Mouse (Mus musculus): ENCODE results near the gene Epb42. TPM values are rescaled to one million over a fixed set of nuclear protein-coding genes. Genes with fewer than 3 reads are reported as not detected.
"Not testable (repeated sequence)": the region's sequence is repeated elsewhere in the genome, so short reads cannot be mapped to it uniquely, and the experiment has no call there.

The Epb42 gene
- polyA plus RNA-seq, 1 experiment from 2014 or later = 0.80 TPM

DNA sequence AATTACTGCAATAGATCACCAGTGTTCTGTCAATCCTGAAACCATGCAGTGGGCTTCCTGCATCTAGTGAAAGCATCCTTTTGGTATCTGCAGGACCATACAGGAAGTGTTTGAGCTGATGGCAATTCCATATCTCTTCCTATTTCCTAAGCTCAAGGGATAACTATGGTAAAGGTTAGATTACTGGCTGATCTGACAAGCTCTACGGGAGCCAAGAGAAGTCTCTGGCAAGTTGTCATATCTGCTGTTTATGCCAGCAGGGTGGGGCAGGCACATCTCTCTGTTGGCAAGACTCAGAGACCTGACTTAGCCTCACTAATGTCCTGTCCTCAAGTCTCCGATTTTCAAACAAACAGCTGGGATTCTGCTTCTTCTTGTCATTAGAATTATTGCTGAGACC, 17.2 kb upstream of the Epb42 start:
- no peak overlapping the region for H3K4me2 ChIP-seq (replicated peaks; ENCODE audit: low read depth, low read length)
- no peaks in the 10 kb centered on the region for H3K4me1 ChIP-seq (ENCODE audit: insufficient read depth, low read length)
- no peaks in the 10 kb centered on the region for H3K27me3 ChIP-seq (ENCODE audit: insufficient read depth, low read length)
- H3K27ac ChIP-seq (ENCODE audit: low read length) = no peak overlapping the region
- H3K9me3 ChIP-seq (ENCODE audit: low read length) = no peaks in the 10 kb centered on the region
- H3K4me3 ChIP-seq (ENCODE audit: low read length) = no peak overlapping the region
- no peaks in the 10 kb centered on the region for H3K36me3 ChIP-seq (ENCODE audit: insufficient read depth, low read length)
- WGBS = 63% methylated on average over 2 of the region's 2 CpGs
- no peak overlapping the region for H3K9ac ChIP-seq (replicated peaks; ENCODE audit: low read length)
- ATAC-seq (ENCODE audit: low FRiP score, low TSS enrichment) = no peak

DNA sequence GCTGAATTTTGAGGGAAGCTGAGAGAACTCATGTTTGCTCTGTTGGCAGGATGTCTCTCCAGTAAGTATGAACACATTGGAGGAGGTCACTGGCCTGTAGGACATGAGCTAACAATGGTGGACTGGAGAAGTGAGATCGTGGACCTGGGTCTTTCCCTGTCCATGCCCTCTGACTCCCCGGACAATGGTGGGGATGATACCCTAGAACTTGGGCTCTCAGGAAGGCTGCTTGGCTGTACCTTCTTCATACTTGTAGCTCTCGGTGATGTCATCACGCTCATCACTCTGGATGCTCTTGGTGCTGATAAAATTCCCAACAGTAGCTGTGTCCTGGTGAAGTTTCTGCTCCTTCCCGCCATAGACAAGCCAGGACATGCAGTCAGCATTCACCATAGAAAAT, 15.3 kb upstream of the Epb42 start:
- Histone ChIP-seq H3K27me3 (ENCODE audit: insufficient read depth, low read length) (no peaks in the 10 kb centered on the region), H3K4me3 (ENCODE audit: low read length) (no peak overlapping the region), H3K9ac (replicated peaks; ENCODE audit: low read length) (no peak overlapping the region), H3K9me3 (ENCODE audit: low read length) (no peaks in the 10 kb centered on the region), H3K27ac (ENCODE audit: low read length) (no peak overlapping the region), H3K36me3 (ENCODE audit: insufficient read depth, low read length) (no peaks in the 10 kb centered on the region), H3K4me1 (ENCODE audit: insufficient read depth, low read length) (no peaks in the 10 kb centered on the region), H3K4me2 (replicated peaks; ENCODE audit: low read depth, low read length) (no peak overlapping the region)
- WGBS = 91% methylated on average over 5 of the region's 5 CpGs
- no peak for ATAC-seq (ENCODE audit: low FRiP score, low TSS enrichment)

DNA sequence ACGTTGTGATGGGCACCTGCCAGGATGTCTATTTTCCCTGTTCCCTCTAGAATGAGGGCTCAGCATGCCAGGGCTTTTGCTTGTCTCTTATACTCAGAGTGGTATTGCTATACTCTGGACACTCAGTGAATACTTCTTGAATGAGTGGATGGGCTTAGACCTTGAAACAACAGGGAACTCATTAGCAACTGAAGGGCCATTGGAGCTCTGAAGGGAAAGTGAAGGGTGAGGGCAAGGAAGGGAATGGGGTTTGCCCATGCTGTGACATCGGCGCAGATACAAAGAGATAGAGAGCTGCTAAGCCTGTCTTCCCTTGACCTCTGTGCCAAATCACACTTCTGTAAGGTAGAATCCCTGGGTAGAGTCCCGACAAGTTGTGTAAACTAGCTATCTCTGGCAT, 8.8 kb upstream of the Epb42 start:
- Histone ChIP-seq H3K36me3 (ENCODE audit: insufficient read depth, low read length) (no peaks in the 10 kb centered on the region), H3K4me3 (ENCODE audit: low read length) (no peak overlapping the region), H3K4me2 (replicated peaks; ENCODE audit: low read depth, low read length) (no peak overlapping the region), H3K9ac (replicated peaks; ENCODE audit: low read length) (no peak overlapping the region), H3K27ac (ENCODE audit: low read length) (no peak overlapping the region), H3K27me3 (ENCODE audit: insufficient read depth, low read length) (no peaks in the 10 kb centered on the region), H3K4me1 (ENCODE audit: insufficient read depth, low read length) (no peaks in the 10 kb centered on the region), H3K9me3 (ENCODE audit: low read length) (no peaks in the 10 kb centered on the region)
- WGBS = 82% methylated on average over 4 of the region's 4 CpGs
- ATAC-seq (ENCODE audit: low FRiP score, low TSS enrichment) = no peak

GRCm38 (mm10) chr2:121041098-121041497, 4.2 kb upstream of the Epb42 start:
- WGBS = 37% methylated on average over 5 of the region's 5 CpGs

DNA sequence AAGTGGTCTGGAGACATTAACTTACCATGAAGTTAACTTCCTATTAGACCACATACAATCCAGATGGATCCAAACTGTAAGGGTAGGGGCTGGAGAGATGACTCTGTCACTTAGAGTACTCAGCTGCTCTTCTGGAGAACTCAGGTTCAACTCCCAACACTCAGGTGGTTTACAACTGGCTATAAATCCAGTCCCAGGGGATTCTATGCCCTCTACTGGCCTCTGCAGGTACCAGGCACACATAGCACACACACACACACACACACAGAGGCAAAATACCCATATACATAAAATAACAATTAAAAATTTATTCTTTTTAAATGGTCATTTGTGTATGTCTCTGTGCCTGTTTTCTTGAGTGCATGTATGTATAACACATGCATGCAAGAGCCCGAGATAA, 2.5 kb upstream of the Epb42 start:
- no peaks in the 10 kb centered on the region for H3K27me3 ChIP-seq (ENCODE audit: insufficient read depth, low read length)
- no peaks in the 10 kb centered on the region for H3K36me3 ChIP-seq (ENCODE audit: insufficient read depth, low read length)
- no peak overlapping the region for H3K9ac ChIP-seq (replicated peaks; ENCODE audit: low read length)
- no peaks in the 10 kb centered on the region; the same call in 1 of the 2 replicates for H3K9me3 ChIP-seq (ENCODE audit: low read length)
- H3K4me2 ChIP-seq (replicated peaks; ENCODE audit: low read depth, low read length) = no peak overlapping the region
- 91% methylated on average over 1 of the region's 1 CpGs for WGBS
- no peaks in the 10 kb centered on the region for H3K4me1 ChIP-seq (ENCODE audit: insufficient read depth, low read length)
- no peak for ATAC-seq (ENCODE audit: low FRiP score, low TSS enrichment)
- H3K27ac ChIP-seq (ENCODE audit: low read length) = no peak overlapping the region
- no peak overlapping the region for H3K4me3 ChIP-seq (ENCODE audit: low read length)

More at GRCm38 (mm10) chr2:121041098-121041497, 4.2 kb upstream of the Epb42 start:
- Histone ChIP-seq H3K36me3 (ENCODE audit: insufficient read depth, low read length) (no peaks in the 10 kb centered on the region), H3K9me3 (ENCODE audit: low read length) (no peaks in the 10 kb centered on the region; the same call in 1 of the 2 replicates), H3K4me1 (ENCODE audit: insufficient read depth, low read length) (no peaks in the 10 kb centered on the region), H3K27ac (ENCODE audit: low read length) (no peak overlapping the region), H3K9ac (replicated peaks; ENCODE audit: low read length) (no peak overlapping the region), H3K27me3 (ENCODE audit: insufficient read depth, low read length) (no peaks in the 10 kb centered on the region), H3K4me2 (replicated peaks; ENCODE audit: low read depth, low read length) (no peak overlapping the region), H3K4me3 (ENCODE audit: low read length) (no peak overlapping the region)
- ATAC-seq (ENCODE audit: low FRiP score, low TSS enrichment) = no peak

- H3K36me3 ChIP-seq (ENCODE audit: insufficient read depth, low read length); H3K27ac ChIP-seq (ENCODE audit: low read length); H3K27me3 ChIP-seq (ENCODE audit: insufficient read depth, low read length); H3K9ac ChIP-seq (replicated peaks; ENCODE audit: low read length); H3K4me1 ChIP-seq (ENCODE audit: insufficient read depth, low read length); H3K9me3 ChIP-seq (ENCODE audit: low read length); H3K4me2 ChIP-seq (replicated peaks; ENCODE audit: low read depth, low read length); ATAC-seq (ENCODE audit: low FRiP score, low TSS enrichment); H3K4me3 ChIP-seq (ENCODE audit: low read length): not testable (repeated sequence)
- WGBS = 79% methylated on average over 1 of the region's 1 CpGs
Measured at GRCm38 (mm10) chr2:121038851-121039250, 2.0 kb upstream of the Epb42 start.

DNA sequence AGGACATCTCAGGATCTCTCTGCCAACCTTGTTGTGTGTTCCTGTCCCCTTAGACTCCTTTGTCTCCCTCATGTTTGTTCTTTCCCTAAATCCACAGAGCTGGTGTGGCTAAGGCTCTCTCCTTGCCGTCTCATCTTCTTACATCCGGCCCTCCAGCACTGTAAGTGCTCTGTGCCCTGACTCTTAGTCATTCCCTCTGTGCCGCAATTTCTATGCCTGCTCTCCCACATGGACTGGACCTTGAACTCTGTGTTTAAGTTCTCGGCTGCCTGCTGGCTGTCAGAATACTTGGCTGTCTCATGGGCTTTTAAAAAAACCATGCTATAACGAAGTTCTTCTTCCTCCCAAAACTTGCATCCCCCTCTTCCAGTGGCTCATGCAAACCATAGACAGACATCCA, 14.0 kb downstream of the Epb42 start:
- Histone ChIP-seq H3K9me3 (ENCODE audit: low read length) (peaks cover under 1% of the 10 kb centered on the region; the same call in 1 of the 2 replicates), H3K36me3 (ENCODE audit: insufficient read depth, low read length) (peaks cover 1% of the 10 kb centered on the region), H3K4me1 (ENCODE audit: insufficient read depth, low read length) (no peaks in the 10 kb centered on the region), H3K27ac (ENCODE audit: low read length) (no peak overlapping the region), H3K4me3 (ENCODE audit: low read length) (no peak overlapping the region), H3K27me3 (ENCODE audit: insufficient read depth, low read length) (no peaks in the 10 kb centered on the region), H3K9ac (replicated peaks; ENCODE audit: low read length) (no peak overlapping the region), H3K4me2 (replicated peaks; ENCODE audit: low read depth, low read length) (no peak overlapping the region)
- ATAC-seq (ENCODE audit: low FRiP score, low TSS enrichment) = no peak
- 61% methylated on average over 5 of the region's 5 CpGs for whole genome bisulfite sequencing

DNA sequence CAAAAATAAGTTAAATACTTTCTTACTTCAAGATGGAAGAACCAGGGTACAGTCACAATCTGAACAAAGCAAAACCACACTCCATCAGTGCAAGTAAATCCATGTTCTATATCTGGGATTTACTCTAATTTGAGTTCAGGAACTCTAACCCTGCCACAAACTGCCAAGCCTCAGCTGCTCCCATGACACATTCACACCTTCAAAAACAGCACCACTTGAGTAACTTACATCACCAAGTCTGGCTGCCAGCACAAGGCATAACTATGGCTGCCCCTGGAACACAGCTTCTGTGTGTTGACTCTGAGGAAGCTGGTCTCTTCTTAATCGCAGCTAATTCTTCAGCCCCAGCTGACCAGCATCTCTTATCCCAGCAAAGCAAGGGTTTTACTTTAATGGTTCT, 19.7 kb downstream of the Epb42 start:
- Histone ChIP-seq H3K9ac (replicated peaks; ENCODE audit: low read length) (no peak overlapping the region), H3K4me3 (ENCODE audit: low read length) (no peak overlapping the region), H3K4me2 (replicated peaks; ENCODE audit: low read depth, low read length) (no peak overlapping the region), H3K4me1 (ENCODE audit: insufficient read depth, low read length) (no peaks in the 10 kb centered on the region), H3K9me3 (ENCODE audit: low read length) (peaks cover 3% of the 10 kb centered on the region; the same call in 1 of the 2 replicates), H3K27me3 (ENCODE audit: insufficient read depth, low read length) (no peaks in the 10 kb centered on the region), H3K36me3 (ENCODE audit: insufficient read depth, low read length) (peaks cover 15% of the 10 kb centered on the region), H3K27ac (ENCODE audit: low read length) (no peak overlapping the region)
- ATAC-seq (ENCODE audit: low FRiP score, low TSS enrichment) = no peak
- 88% methylated on average over 1 of the region's 1 CpGs for WGBS

- 79% methylated on average over 9 of the region's 9 CpGs for WGBS
Measured at GRCm38 (mm10) chr2:121016226-121016625, 20.6 kb downstream of the Epb42 start.

GRCm38 (mm10) chr2:121015507-121015906, 21.4 kb downstream of the Epb42 start:
- no peaks in the 10 kb centered on the region for H3K4me1 ChIP-seq (ENCODE audit: insufficient read depth, low read length)
- WGBS = 90% methylated on average over 2 of the region's 2 CpGs
- no peak overlapping the region for H3K4me3 ChIP-seq (ENCODE audit: low read length)
- no peak for ATAC-seq (ENCODE audit: low FRiP score, low TSS enrichment)
- peaks cover 20% of the 10 kb centered on the region for H3K36me3 ChIP-seq (ENCODE audit: insufficient read depth, low read length)
- peaks cover 3% of the 10 kb centered on the region; the same call in 1 of the 2 replicates for H3K9me3 ChIP-seq (ENCODE audit: low read length)
- no peaks in the 10 kb centered on the region for H3K27me3 ChIP-seq (ENCODE audit: insufficient read depth, low read length)
- H3K27ac ChIP-seq (ENCODE audit: low read length) = no peak overlapping the region
- H3K9ac ChIP-seq (replicated peaks; ENCODE audit: low read length) = no peak overlapping the region
- no peak overlapping the region for H3K4me2 ChIP-seq (replicated peaks; ENCODE audit: low read depth, low read length)

More at GRCm38 (mm10) chr2:121016226-121016625, 20.6 kb downstream of the Epb42 start:
- peaks cover 3% of the 10 kb centered on the region; the same call in 1 of the 2 replicates for H3K9me3 ChIP-seq (ENCODE audit: low read length)
- no peak overlapping the region for H3K4me2 ChIP-seq (replicated peaks; ENCODE audit: low read depth, low read length)
- no peak overlapping the region for H3K4me3 ChIP-seq (ENCODE audit: low read length)
- no peaks in the 10 kb centered on the region for H3K4me1 ChIP-seq (ENCODE audit: insufficient read depth, low read length)
- H3K9ac ChIP-seq (replicated peaks; ENCODE audit: low read length) = no peak overlapping the region
- no peak overlapping the region for H3K27ac ChIP-seq (ENCODE audit: low read length)
- ATAC-seq (ENCODE audit: low FRiP score, low TSS enrichment) = no peak
- H3K36me3 ChIP-seq (ENCODE audit: insufficient read depth, low read length) = peaks cover 20% of the 10 kb centered on the region
- no peaks in the 10 kb centered on the region for H3K27me3 ChIP-seq (ENCODE audit: insufficient read depth, low read length)
